Mouse (Mus musculus): Measurements from ENCODE around the gene Itgal. TPM values are rescaled to one million over a fixed set of nuclear protein-coding genes. Genes with fewer than 3 reads are reported as not detected.
"Not testable (repeated sequence)": the region's sequence is repeated elsewhere in the genome, so short reads cannot be mapped to it uniquely, and the experiment has no call there.

The Itgal gene
- polyA plus RNA-seq, 1 experiment, result 12.5 TPM

DNA sequence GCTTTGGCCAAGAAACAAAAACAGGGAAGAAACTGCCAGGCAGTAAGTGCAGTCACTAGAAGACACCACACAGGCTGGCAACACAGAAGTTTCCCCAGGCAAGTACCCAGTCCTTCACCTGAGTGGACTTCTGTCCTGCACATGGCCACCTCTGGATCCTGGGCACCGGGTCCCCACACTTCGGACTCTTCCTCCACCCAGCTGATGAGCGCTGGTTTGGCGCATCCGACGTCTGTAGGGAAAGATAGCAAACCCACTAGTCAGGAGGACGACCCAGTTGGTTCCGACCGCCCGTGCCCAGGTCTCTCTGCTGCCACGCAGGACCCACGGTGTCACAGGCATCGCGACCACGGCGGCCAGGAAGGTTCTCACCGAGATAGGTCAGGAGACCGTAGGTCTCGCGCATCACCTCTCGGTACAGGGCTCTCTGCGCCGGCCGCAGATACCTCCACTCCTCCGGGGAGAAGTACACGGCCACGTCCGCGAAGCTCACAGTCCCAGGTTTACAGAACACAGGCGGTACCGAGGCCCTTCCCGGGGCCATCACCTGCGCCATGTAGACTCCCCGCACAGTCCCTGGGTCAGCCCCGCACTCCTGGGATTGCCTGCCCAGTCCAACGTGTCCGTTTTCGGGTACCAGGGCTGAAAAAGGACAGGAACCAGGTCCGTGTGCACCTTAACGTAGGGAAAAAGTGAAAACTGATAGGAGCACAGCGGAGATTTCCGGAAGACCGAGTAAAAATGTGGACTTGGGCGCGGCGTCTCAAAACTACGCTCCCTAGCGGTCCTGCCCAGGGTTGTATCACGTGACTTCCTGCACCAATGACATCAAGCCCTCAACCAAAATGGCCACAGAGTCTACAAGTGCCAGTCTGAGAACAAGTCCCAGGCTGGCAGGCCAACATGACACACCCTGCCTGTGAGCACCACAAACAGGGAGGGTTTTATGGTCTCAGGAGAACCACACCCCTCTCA lies 79.5 kb downstream of the Itgal start, which contains the start of gene Zfp747:
Gene Zfp747 (minus strand): TSS at position 780 of the 975 bp plus-strand sequence.
- under 1% methylated on average over 49 of the region's 49 CpGs for whole genome bisulfite sequencing

DNA sequence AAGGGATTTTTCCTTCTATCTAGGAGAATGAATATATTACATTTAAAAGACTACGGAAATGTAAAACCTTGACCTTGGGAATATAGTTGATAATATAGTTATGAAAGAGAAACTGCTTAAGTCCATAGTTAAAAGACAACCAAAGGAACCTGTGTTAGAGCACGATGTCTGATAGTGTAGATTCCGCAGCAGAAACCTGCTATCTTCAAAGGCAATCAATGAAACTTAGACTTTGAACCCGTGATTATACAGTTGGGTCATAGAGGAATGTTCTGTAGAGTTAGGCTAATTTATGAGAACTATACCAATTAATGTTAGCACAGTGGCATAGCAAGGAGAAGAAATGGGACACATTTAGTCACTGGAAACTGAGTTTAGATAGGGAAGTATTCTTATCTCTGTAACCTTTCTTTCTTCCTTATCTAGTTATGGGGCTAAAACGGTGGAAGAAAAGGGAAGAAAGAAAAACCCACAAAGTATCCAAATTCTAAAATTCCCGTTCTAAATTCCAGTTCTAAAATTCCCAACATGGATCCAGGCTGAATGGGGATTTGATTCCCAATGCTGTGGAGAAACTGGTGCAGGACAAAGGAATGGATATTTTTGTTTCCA lies 82.4 kb downstream of the Itgal start:
- Histone ChIP-seq H3K27ac (ENCODE audit: insufficient read depth, low read depth, low read length) (peak overlapping the region; percentile 94), H3K36me3 (ENCODE audit: control insufficient read depth, insufficient read depth, low read length) (peaks cover 11% of the 10 kb centered on the region), H3K27me3 (ENCODE audit: control insufficient read depth, insufficient read depth, low read length) (no peaks in the 10 kb centered on the region), H3K4me1 (ENCODE audit: control insufficient read depth, insufficient read depth, insufficient read length, low read length) (peaks cover 13% of the 10 kb centered on the region; the same call in 1 of the 2 replicates), H3K4me3 (ENCODE audit: low read depth, low read length) (no peak overlapping the region)
- no peak for TF ChIP-seq CTCF (IDR thresholded peaks at IDR 0.05; ENCODE audit: extremely low read depth, insufficient read length, insufficient replicate concordance, low read depth, low read length)
- no peak for TF ChIP-seq POLR2A (IDR thresholded peaks at IDR 0.05; ENCODE audit: low read depth, low read length)
- WGBS, result 22% methylated on average over 6 of the region's 6 CpGs

More for the DNA sequence above, 79.5 kb downstream of the Itgal start, which contains the start of gene Zfp747:
- peak; percentile 83; the same call in 1 of the 2 replicates for TF ChIP-seq POLR2A (IDR thresholded peaks at IDR 0.05; ENCODE audit: low read depth, low read length)
- TF ChIP-seq CTCF (IDR thresholded peaks at IDR 0.05; ENCODE audit: extremely low read depth, insufficient read length, insufficient replicate concordance, low read depth, low read length), result peak; percentile 64; the same call in 1 of the 2 replicates
- peaks cover 16% of the 10 kb centered on the region for H3K36me3 ChIP-seq (ENCODE audit: control insufficient read depth, insufficient read depth, low read length)
- H3K27me3 ChIP-seq (ENCODE audit: control insufficient read depth, insufficient read depth, low read length), result not testable (repeated sequence)
- peak within 1 kb of the TSS; percentile 95 for H3K27ac ChIP-seq (ENCODE audit: insufficient read depth, low read depth, low read length)
- H3K4me1 ChIP-seq (ENCODE audit: control insufficient read depth, insufficient read depth, insufficient read length, low read length), result peaks cover 16% of the 10 kb centered on the region; the same call in 1 of the 2 replicates
- H3K4me3 ChIP-seq (ENCODE audit: low read depth, low read length), result peak within 1 kb of the TSS; percentile 94

Other genes with a start within 250 kb of the Itgal start
- gene Zg16, start 208.9 kb upstream of the Itgal start, polyA plus RNA-seq (2012; rRNA removed), result 4,647 and 5,350 TPM in 2 replicates
- gene AI467606, start 204.9 kb upstream of the Itgal start, polyA plus RNA-seq (2012; rRNA removed), result 21.2 and 22.7 TPM in 2 replicates
- 0.37 and 1.7 TPM in 2 replicates for gene Qprt, start 174.0 kb upstream of the Itgal start, polyA plus RNA-seq (2012; rRNA removed)
- gene Spn, start 158.4 kb upstream of the Itgal start, polyA plus RNA-seq (2012; rRNA removed), result 2.4 and 3.9 TPM in 2 replicates
- gene Cd2bp2, start 100.2 kb upstream of the Itgal start, polyA plus RNA-seq (2012; rRNA removed), result 7.6 and 13.9 TPM in 2 replicates
- 17.5 and 44.1 TPM in 2 replicates for gene Tbc1d10b, start 87.8 kb upstream of the Itgal start, polyA plus RNA-seq (2012; rRNA removed)
- gene Mylpf, start 87.4 kb upstream of the Itgal start, polyA plus RNA-seq (2012; rRNA removed), result 0.74 and 1.3 TPM in 2 replicates
- gene Zfp553, start 63.2 kb upstream of the Itgal start, polyA plus RNA-seq (2012; rRNA removed), result 4.9 and 8.1 TPM in 2 replicates
- gene Sept1, start 63.1 kb upstream of the Itgal start, polyA plus RNA-seq (2012; rRNA removed), result 14.3 and 34.1 TPM in 2 replicates
- 100.0 and 118 TPM in 2 replicates for gene Zfp771, start 52.0 kb upstream of the Itgal start, polyA plus RNA-seq (2012; rRNA removed)
- 56.3 and 62.1 TPM in 2 replicates for gene Dctpp1, start 35.6 kb upstream of the Itgal start, polyA plus RNA-seq (2012; rRNA removed)
- gene Sephs2, start 22.2 kb upstream of the Itgal start, polyA plus RNA-seq (2012; rRNA removed), result 44.5 and 81.9 TPM in 2 replicates
- gene Zfp768, start 49.3 kb downstream of the Itgal start, polyA plus RNA-seq (2012; rRNA removed), result 27.3 and 47.4 TPM in 2 replicates
- gene Zfp747, start 79.8 kb downstream of the Itgal start, polyA plus RNA-seq (2012; rRNA removed), result 15.0 and 35.5 TPM in 2 replicates
- gene 9130019O22Rik, start 90.9 kb downstream of the Itgal start, polyA plus RNA-seq (2012; rRNA removed), result 4.5 and 7.3 TPM in 2 replicates
- gene E430018J23Rik, start 97.4 kb downstream of the Itgal start, polyA plus RNA-seq (2012; rRNA removed), result 6.5 and 12.8 TPM in 2 replicates
- 3.5 and 5.8 TPM in 2 replicates for gene Zfp764, start 110.6 kb downstream of the Itgal start, polyA plus RNA-seq (2012; rRNA removed)
- 14.1 and 29.6 TPM in 2 replicates for gene Zfp688, start 125.8 kb downstream of the Itgal start, polyA plus RNA-seq (2012; rRNA removed)
- gene Zfp689, start 152.9 kb downstream of the Itgal start, polyA plus RNA-seq (2012; rRNA removed), result 2.0 and 2.9 TPM in 2 replicates
- 30.3 and 81.2 TPM in 2 replicates for gene Prr14, start 163.4 kb downstream of the Itgal start, polyA plus RNA-seq (2012; rRNA removed)
- gene Fbrs, start 182.9 kb downstream of the Itgal start, polyA plus RNA-seq (2012; rRNA removed), result 26.4 and 41.8 TPM in 2 replicates
- gene Srcap, start 215.7 kb downstream of the Itgal start, polyA plus RNA-seq (2012; rRNA removed), result 22.6 and 52.6 TPM in 2 replicates
- 5.4 and 9.5 TPM in 2 replicates for gene Gm42715, start 223.3 kb downstream of the Itgal start, polyA plus RNA-seq (2012; rRNA removed)

Data from small intestine, adult 2 months (tissue).